Mouse (Mus musculus) intestine, embryonic 15.5 days (tissue): Measurements from ENCODE around the gene Spaca4. TPM values are rescaled to one million over a fixed set of nuclear protein-coding genes. Genes with fewer than 3 reads are reported as not detected.
A peak's percentile ranks its signal among the peaks of the same experiment; 100 is the strongest.

Experiments
- ATAC-seq: fragments of 200-750 bp; cut with Nextera tagmentation; 2 replicates; pipeline ENCODE4 v1.8.0; 2017; ENCODE audit warnings: moderate TSS enrichment, moderate library complexity
- H3K27ac ChIP-seq: fragments of 300-500 bp; sonication (generic); 2 replicates; pipeline ENCODE4 v1.5.1; 2015; ENCODE audit warnings: mild to moderate bottlenecking, inconsistent platforms
- H3K27me3 ChIP-seq: fragments of 300-500 bp; sonication (generic); replicated peaks from 2 replicates; pipeline ENCODE4 v1.6.1; 2015; ENCODE audit warnings: inconsistent platforms
- H3K36me3 ChIP-seq: fragments of 300-500 bp; sonication (generic); 2 replicates; pipeline ENCODE4 v1.6.1; 2015; ENCODE audit warnings: inconsistent platforms
- H3K4me1 ChIP-seq: fragments of 300-500 bp; sonication (generic); replicated peaks from 2 replicates; pipeline ENCODE4 v1.6.1; 2015; ENCODE audit warnings: inconsistent platforms
- H3K4me2 ChIP-seq: fragments of 300-500 bp; sonication (generic); replicated peaks from 2 replicates; pipeline ENCODE4 v1.6.1; 2015; ENCODE audit warnings: mild to moderate bottlenecking, inconsistent platforms
- H3K4me3 ChIP-seq: fragments of 300-500 bp; sonication (generic); replicated peaks from 2 replicates; pipeline ENCODE4 v1.5.1; 2015; ENCODE audit warnings: inconsistent platforms
- H3K9ac ChIP-seq: fragments of 300-500 bp; sonication (generic); 2 replicates; pipeline ENCODE4 v1.6.1; 2015; ENCODE audit warnings: inconsistent platforms
- H3K9me3 ChIP-seq: fragments of 300-500 bp; sonication (generic); 2 replicates; pipeline ENCODE4 v1.6.1; 2016; ENCODE audit warnings: inconsistent platforms
- WGBS: fragments of 180-500 bp; shearing (Covaris S2); methylation state at CpG from one replicate; pipeline ENCODE4 v1.1.7; 2015; 5-methylcytosine and 5-hydroxymethylcytosine counted together
- polyA plus RNA-seq: library from polyadenylated mRNA; unstranded; fragments of >200 nt; fragmentation: Nextera tagmentation; extraction: Ambion mirVana; gene quantifications from 2 replicates; pipeline ENCODE4 v1.2.1, GENCODE M21; 2015

The Spaca4 gene
- polyA plus RNA-seq, 1 experiment from 2014 or later, result 0.49 TPM

DNA sequence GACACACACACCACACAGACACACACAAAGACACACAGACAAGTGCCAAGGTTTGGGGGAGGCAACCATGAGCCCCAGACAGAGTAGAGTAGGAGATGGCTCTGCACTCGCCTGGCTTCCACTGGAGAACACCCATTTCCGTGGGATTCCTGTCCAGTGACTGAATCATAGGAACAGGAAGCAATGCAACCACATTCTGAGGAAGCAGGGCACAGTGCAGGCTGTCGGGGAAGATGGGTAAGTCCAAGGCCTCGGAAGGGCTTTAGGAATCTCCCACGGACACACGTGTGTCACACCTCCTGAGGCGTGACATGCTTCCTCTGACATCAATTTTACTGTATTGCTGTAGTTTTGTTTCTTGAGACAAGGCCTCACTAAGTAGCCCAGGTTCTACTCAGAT is 22.5 kb upstream of the Spaca4 start:
- 77% methylated on average over 7 of the region's 7 CpGs for WGBS
- Histone ChIP-seq H3K4me3 (no peak overlapping the region), H3K4me2 (no peak overlapping the region), H3K36me3 (no peaks in the 10 kb centered on the region), H3K27me3 (no peaks in the 10 kb centered on the region), H3K9ac (no peak overlapping the region), H3K4me1 (peaks cover 5% of the 10 kb centered on the region), H3K9me3 (no peaks in the 10 kb centered on the region), H3K27ac (no peak overlapping the region)
- ATAC-seq, result no peak

DNA sequence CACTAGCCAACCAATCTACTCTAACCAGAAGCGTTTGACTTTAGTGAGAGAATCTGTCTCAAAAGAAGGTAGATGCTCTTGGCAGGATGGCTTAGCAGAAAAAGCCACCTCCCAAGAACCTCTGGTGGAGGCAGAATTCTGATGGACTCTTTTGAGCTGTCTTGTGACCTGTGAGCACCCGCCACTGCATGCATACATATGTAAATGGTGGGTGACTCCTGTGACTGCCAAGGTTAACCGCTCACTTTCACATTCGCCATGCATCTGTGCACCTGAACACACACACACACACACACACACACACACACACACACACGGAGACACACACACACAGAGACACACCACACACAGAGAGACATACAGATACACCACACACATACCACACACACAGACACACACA is 21.8 kb upstream of the Spaca4 start:
- no peak for ATAC-seq
- 84% methylated on average over 5 of the region's 5 CpGs for WGBS
- H3K4me1 ChIP-seq, result peaks cover 5% of the 10 kb centered on the region
- no peak overlapping the region for H3K9ac ChIP-seq
- no peak overlapping the region for H3K27ac ChIP-seq
- no peaks in the 10 kb centered on the region for H3K27me3 ChIP-seq
- no peak overlapping the region for H3K4me3 ChIP-seq
- no peaks in the 10 kb centered on the region for H3K36me3 ChIP-seq
- H3K9me3 ChIP-seq, result no peaks in the 10 kb centered on the region
- no peak overlapping the region for H3K4me2 ChIP-seq

DNA sequence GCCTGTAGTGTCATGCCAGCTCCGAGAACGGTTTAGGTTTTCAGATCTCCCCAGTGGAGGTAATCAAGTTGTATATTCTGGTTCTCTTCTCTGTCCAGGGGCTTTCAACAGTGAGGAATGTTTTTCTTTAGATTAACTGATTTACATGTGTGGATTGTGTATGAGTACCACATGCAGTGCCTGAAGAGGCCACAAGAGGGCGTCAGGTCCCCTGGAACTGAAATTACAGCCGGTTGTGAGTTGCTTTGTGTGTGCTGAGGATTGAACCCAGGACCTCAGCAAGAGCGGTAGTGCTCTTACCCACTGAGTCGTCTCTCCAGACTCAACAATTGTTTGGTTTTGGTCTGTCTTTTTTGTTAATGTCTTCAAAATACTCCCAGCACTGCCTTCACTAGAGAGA is 20.9 kb upstream of the Spaca4 start:
- Histone ChIP-seq H3K27me3 (no peaks in the 10 kb centered on the region), H3K9ac (no peak overlapping the region), H3K9me3 (no peaks in the 10 kb centered on the region), H3K27ac (no peak overlapping the region), H3K4me1 (peaks cover 10% of the 10 kb centered on the region), H3K4me2 (no peak overlapping the region), H3K4me3 (no peak overlapping the region), H3K36me3 (no peaks in the 10 kb centered on the region)
- no peak for ATAC-seq
- 63% methylated on average over 6 of the region's 6 CpGs for WGBS

DNA sequence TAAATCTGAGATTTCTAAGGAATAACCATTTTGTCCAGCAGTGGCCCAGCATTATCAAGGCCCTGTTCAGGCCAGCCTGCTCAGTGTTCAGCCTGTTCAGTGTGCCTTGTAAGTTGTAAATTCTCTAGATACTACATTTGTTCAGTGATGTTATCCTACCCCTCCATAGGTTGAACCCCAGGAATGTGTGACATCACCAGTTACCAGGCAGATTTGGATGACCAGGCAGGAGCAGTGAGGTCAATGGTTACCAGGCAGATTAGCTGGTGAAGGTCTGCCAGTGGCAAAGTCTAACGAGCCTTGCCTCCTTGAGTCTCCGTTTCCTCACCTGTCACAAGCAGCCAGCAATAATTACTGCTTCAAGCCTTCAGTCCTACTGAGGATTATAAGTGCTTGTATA is 18.8 kb upstream of the Spaca4 start:
- ATAC-seq, result peak; percentile 74
- Histone ChIP-seq H3K4me2 (no peak overlapping the region), H3K4me3 (no peak overlapping the region), H3K4me1 (peaks cover 5% of the 10 kb centered on the region; the same call in 1 of the 2 replicates), H3K9me3 (no peaks in the 10 kb centered on the region), H3K27ac (no peak overlapping the region), H3K9ac (no peak overlapping the region), H3K27me3 (no peaks in the 10 kb centered on the region), H3K36me3 (no peaks in the 10 kb centered on the region)
- WGBS, result 17% methylated on average over 2 of the region's 2 CpGs

DNA sequence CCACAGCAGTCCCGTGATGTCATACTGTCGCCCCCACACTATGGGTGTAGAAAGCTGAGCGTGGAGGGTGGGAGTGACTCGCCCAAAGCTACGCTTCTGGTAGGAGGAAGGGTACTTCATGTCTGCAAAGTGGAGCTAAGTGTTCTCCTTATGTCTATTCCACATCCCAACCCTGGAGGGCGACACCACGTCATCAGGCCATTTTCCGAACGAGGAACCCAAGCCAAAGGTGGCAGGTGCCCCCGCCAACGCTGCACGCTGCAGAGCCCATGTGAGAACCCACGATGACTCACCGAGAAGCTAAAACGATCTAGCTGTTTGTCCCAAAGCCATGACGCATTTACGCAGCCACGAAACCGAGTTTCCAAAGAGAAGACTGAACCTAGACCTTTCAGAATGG is 16.7 kb upstream of the Spaca4 start:
- ATAC-seq, result no peak
- H3K36me3 ChIP-seq, result no peaks in the 10 kb centered on the region
- no peak overlapping the region for H3K27ac ChIP-seq
- WGBS, result 33% methylated on average over 19 of the region's 19 CpGs
- H3K4me2 ChIP-seq, result peak overlapping the region; percentile 41
- H3K4me1 ChIP-seq, result 0 out of 2 replicates have a peak, but pooled peaks cover 5% of the 10 kb centered on the region
- no peaks in the 10 kb centered on the region for H3K9me3 ChIP-seq
- H3K4me3 ChIP-seq, result peak overlapping the region; percentile 21
- no peak overlapping the region for H3K9ac ChIP-seq
- no peaks in the 10 kb centered on the region for H3K27me3 ChIP-seq

DNA sequence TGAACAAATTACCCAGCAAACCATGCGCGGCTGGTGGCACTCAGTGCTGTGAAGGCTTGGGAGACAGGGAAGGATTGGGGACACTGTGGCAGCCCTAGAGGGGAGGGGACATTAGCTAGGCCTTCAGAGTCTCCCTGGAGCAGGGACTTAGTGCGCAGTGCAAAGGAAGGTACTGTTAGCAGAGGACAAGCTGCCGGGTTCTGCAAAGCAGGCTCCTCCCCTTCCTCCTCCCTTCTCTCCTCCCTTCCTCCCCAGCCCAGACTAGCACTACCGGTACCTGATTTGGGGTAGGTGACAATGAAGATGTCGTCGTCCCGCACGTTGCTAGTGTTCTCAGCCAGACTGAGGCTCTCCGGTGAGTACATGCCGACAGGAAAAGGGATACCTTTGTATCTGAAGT is 16.2 kb upstream of the Spaca4 start:
- Histone ChIP-seq H3K4me3 (peak overlapping the region; percentile 21), H3K9ac (no peak overlapping the region), H3K4me2 (peak overlapping the region; percentile 41), H3K9me3 (no peaks in the 10 kb centered on the region), H3K4me1 (0 out of 2 replicates have a peak, but pooled peaks cover 5% of the 10 kb centered on the region), H3K27ac (no peak overlapping the region), H3K36me3 (no peaks in the 10 kb centered on the region), H3K27me3 (no peaks in the 10 kb centered on the region)
- WGBS, result 37% methylated on average over 11 of the region's 11 CpGs
- ATAC-seq, result 0 out of 2 replicates have a peak, but pooled peaks have one; percentile 14

GRCm38 (mm10) chr7:45741308-45741707 is 15.7 kb upstream of the Spaca4 start:
- WGBS, result 82% methylated on average over 12 of the region's 12 CpGs

GRCm38 (mm10) chr7:45739820-45740219 is 14.2 kb upstream of the Spaca4 start:
- H3K27me3 ChIP-seq, result no peaks in the 10 kb centered on the region
- no peak overlapping the region for H3K4me2 ChIP-seq
- H3K9ac ChIP-seq, result no peak overlapping the region
- no peak for ATAC-seq
- no peaks in the 10 kb centered on the region for H3K36me3 ChIP-seq
- WGBS, result 55% methylated on average over 8 of the region's 10 CpGs
- H3K27ac ChIP-seq, result no peak overlapping the region
- no peaks in the 10 kb centered on the region for H3K9me3 ChIP-seq
- 0 out of 2 replicates have a peak, but pooled peaks cover 5% of the 10 kb centered on the region for H3K4me1 ChIP-seq
- no peak overlapping the region for H3K4me3 ChIP-seq

More at GRCm38 (mm10) chr7:45741308-45741707, 15.7 kb upstream of the Spaca4 start:
- Histone ChIP-seq H3K36me3 (no peaks in the 10 kb centered on the region), H3K27ac (no peak overlapping the region), H3K27me3 (no peaks in the 10 kb centered on the region), H3K9ac (no peak overlapping the region), H3K4me2 (peak overlapping the region; percentile 41), H3K4me1 (0 out of 2 replicates have a peak, but pooled peaks cover 5% of the 10 kb centered on the region), H3K9me3 (no peaks in the 10 kb centered on the region), H3K4me3 (no peak overlapping the region)
- no peak for ATAC-seq

DNA sequence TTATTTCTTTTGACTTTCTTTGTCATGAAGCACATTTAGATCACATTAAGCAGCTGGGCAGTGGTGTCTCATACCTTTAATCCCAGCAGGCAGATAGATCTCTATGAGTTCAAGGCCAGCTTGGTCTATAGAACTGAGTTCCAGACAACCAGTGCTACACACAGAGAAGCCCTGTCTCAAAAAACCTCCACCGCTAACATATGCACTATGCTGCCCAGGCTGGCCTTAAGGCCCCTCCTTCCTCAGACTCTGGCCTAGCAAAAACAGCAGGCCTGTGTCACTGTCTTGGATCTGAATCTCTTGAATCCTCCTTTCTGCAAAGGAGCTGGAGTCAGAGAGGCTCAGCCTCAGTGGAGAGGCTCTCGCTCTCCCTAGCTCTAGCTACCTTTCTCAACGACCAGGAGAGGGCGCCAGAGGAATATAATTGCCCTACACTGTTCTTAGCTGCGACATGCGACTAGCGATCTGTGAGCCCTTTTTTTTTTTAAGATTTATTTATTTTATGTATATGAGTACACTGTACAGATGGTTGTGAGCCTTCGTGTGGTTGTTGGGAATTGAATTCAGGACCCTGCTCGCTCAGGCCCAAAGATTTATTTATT is 13.7 kb upstream of the Spaca4 start:
- Histone ChIP-seq H3K27me3 (no peaks in the 10 kb centered on the region), H3K9me3 (no peaks in the 10 kb centered on the region), H3K4me2 (no peak overlapping the region), H3K36me3 (no peaks in the 10 kb centered on the region), H3K9ac (no peak overlapping the region), H3K27ac (no peak overlapping the region), H3K4me3 (no peak overlapping the region), H3K4me1 (0 out of 2 replicates have a peak, but pooled peaks cover 5% of the 10 kb centered on the region)
- ATAC-seq, result peak; percentile 85
- WGBS, result 7% methylated on average over 9 of the region's 9 CpGs

- Histone ChIP-seq H3K27ac (no peak overlapping the region), H3K4me2 (no peak overlapping the region), H3K36me3 (no peaks in the 10 kb centered on the region), H3K9me3 (no peaks in the 10 kb centered on the region), H3K27me3 (no peaks in the 10 kb centered on the region; the same call in 1 of the 2 replicates), H3K9ac (no peak overlapping the region), H3K4me3 (no peak overlapping the region), H3K4me1 (peaks cover 25% of the 10 kb centered on the region)
- 80% methylated on average over 5 of the region's 5 CpGs for WGBS
- no peak for ATAC-seq
Observed at GRCm38 (mm10) chr7:45733477-45733876, 7.9 kb upstream of the Spaca4 start.

DNA sequence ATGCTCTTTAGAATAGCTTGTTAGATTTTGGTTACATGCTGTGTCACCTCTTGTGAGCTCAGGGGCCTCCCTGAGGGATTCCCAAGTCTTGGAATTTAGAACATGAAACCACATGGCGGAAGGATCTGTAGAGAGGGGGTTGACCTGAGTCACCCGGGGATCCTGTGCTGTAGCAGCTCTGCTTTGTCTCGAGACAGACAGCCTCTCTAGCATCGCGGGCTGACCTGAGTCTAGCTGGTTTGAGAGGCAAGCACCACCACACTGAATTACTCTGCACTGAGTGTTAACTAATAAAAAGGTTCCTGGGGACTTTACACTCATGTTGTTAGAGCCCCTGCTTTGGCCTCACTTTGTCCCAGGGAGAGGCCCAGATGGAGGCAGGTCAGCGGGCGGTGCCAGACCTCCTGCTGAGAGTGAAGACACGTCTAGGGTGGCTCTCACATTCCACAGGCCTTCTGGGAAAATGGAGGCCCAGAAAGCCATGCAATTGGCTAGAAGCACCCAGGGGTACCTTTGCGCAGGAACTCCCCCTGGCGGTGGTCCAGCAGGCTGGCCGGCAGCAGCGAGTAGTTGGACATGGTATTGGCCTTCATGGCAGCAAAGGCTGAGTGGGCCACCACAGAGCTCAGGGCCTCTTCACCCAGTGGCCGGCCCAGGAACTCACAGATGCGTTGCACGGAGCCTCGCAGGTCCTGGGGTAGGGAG is 5.3 kb upstream of the Spaca4 start:
- H3K9me3 ChIP-seq, result no peaks in the 10 kb centered on the region
- H3K27me3 ChIP-seq, result no peaks in the 10 kb centered on the region; the same call in 1 of the 2 replicates
- WGBS, result 13% methylated on average over 16 of the region's 16 CpGs
- ATAC-seq, result peak; percentile 74
- H3K4me1 ChIP-seq, result peaks cover 34% of the 10 kb centered on the region
- 0 out of 2 replicates have a peak overlapping the region, but pooled peaks have one; percentile 8 for H3K9ac ChIP-seq
- peak overlapping the region; percentile 24 for H3K4me2 ChIP-seq
- peaks cover 11% of the 10 kb centered on the region; the same call in 1 of the 2 replicates for H3K36me3 ChIP-seq
- H3K27ac ChIP-seq, result peak overlapping the region; percentile 83
- no peak overlapping the region for H3K4me3 ChIP-seq

DNA sequence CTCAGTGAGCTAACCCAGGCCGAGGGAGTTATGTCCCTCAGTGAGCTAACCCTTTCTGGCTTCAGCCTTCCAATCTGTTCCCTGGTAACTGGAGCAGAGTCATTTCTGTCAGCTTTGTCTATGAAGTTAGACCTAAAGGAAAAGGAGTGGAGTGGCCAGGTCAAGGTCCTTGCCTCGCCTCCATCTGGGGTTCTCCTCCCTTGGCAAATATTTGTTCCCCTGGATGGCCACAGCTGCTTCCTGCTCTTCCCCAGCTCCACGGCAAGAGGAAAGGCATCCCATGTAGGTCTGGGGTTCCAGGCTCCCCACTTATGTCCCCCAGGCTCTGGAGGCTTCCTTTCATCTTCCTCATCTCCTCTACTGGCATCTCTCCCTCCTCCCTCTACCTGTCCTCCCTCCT is 2.0 kb upstream of the Spaca4 start:
- peaks cover 40% of the 10 kb centered on the region for H3K4me1 ChIP-seq
- no peaks in the 10 kb centered on the region for H3K27me3 ChIP-seq
- peak overlapping the region; percentile 67 for H3K27ac ChIP-seq
- H3K4me3 ChIP-seq, result no peak overlapping the region
- 50% methylated on average over 3 of the region's 3 CpGs for WGBS
- no peaks in the 10 kb centered on the region for H3K9me3 ChIP-seq
- H3K4me2 ChIP-seq, result peak overlapping the region; percentile 33
- peaks cover 34% of the 10 kb centered on the region for H3K36me3 ChIP-seq
- ATAC-seq, result peak; percentile 39
- H3K9ac ChIP-seq, result no peak overlapping the region
